Mouse (Mus musculus) urinary bladder, postnatal 4 days (tissue): ENCODE results near the gene Ifna16.

Experiments used
- DNase-seq, 2 experiments: peaks; one replicate each; pipeline ENCODE4 v3.0.0; 2021 to 2022; ENCODE audit warnings: low spot score in 2 of 2

Gene Ifna16

GRCm38 (mm10) chr4:88642526-88642925 lies 34.2 kb downstream of the Ifna16 start:
- DNase-seq: no peak

GRCm38 (mm10) chr4:88641077-88641831 lies 35.5 kb downstream of the Ifna16 start:
- peak; percentile 79 to 97 for DNase-seq

- DNase-seq: no peak
Measured at GRCm38 (mm10) chr4:88640704-88641076, 36.0 kb downstream of the Ifna16 start.

GRCm38 (mm10) chr4:88634311-88634710 lies 42.4 kb downstream of the Ifna16 start, which contains the start of gene C87499:
C87499 (minus strand) TSS chr4:88634411.
- DNase-seq: no peak
